Mouse (Mus musculus) stomach, postnatal 0 days (tissue): ENCODE measurements around the gene Ildr2. TPM values are rescaled to one million over a fixed set of nuclear protein-coding genes. Genes with fewer than 3 reads are reported as not detected.

ENCODE experiments used
- ATAC-seq: fragments of 200-750 bp; cut with Nextera tagmentation; 2 replicates; pipeline ENCODE4 v1.8.0; 2017; ENCODE audit not compliant: low FRiP score, low TSS enrichment
- DNase-seq: peaks from one replicate; pipeline ENCODE4 v3.0.0-alpha.2; 2016; ENCODE audit warnings: low spot score
- H3K27ac ChIP-seq: fragments of 300-500 bp; sonication (generic); replicated peaks from 2 replicates; pipeline ENCODE4 v1.5.1; 2014; ENCODE audit warnings: mild to moderate bottlenecking, control low read depth
- H3K27me3 ChIP-seq: fragments of 300-500 bp; sonication (generic); 2 replicates; pipeline ENCODE4 v1.6.1; 2014; ENCODE audit warnings: low read length; ENCODE audit not compliant: control insufficient read depth, insufficient read depth
- H3K36me3 ChIP-seq: fragments of 300-500 bp; sonication (generic); 2 replicates; pipeline ENCODE4 v1.6.1; 2014; ENCODE audit warnings: low read length, mixed read lengths; ENCODE audit not compliant: control insufficient read depth, insufficient read depth
- H3K4me1 ChIP-seq: fragments of 300-500 bp; sonication (generic); replicated peaks from 2 replicates; pipeline ENCODE4 v1.6.1; 2014; ENCODE audit warnings: antibody characterized with exemption; ENCODE audit not compliant: control insufficient read depth, insufficient read depth
- H3K4me2 ChIP-seq: fragments of 300-500 bp; sonication (generic); replicated peaks from 2 replicates; pipeline ENCODE4 v1.6.1; 2014; ENCODE audit warnings: low read depth, mild to moderate bottlenecking, control low read depth, moderate library complexity
- H3K4me3 ChIP-seq: fragments of 300-500 bp; sonication (generic); 2 replicates; pipeline ENCODE4 v1.5.1; 2014; ENCODE audit warnings: low read depth, low read length, control low read depth
- H3K9ac ChIP-seq: fragments of 300-500 bp; sonication (generic); 2 replicates; pipeline ENCODE4 v1.6.1; 2014; ENCODE audit warnings: mild to moderate bottlenecking, low read length, control low read depth, mixed read lengths
- H3K9me3 ChIP-seq: fragments of 300-500 bp; sonication (generic); 2 replicates; pipeline ENCODE4 v1.6.1; 2016; ENCODE audit warnings: low read length; ENCODE audit not compliant: control insufficient read depth
- CTCF ChIP-seq: IDR thresholded peaks from 2 replicates; pipeline ENCODE4 v1.5.1; 2016; ENCODE audit warnings: antibody characterized with exemption, low read depth, mild to moderate bottlenecking, moderate library complexity
- EP300 ChIP-seq: optimal IDR thresholded peaks from 2 replicates; pipeline ENCODE3; 2016; ENCODE audit warnings: antibody characterized with exemption
- WGBS: fragments of 180-500 bp; shearing (Covaris S2); extraction: QIAGEN DNeasy Blood & Tissue Kit; methylation state at CpG from one replicate; pipeline ENCODE4 v1.1.7; 2014; 5-methylcytosine and 5-hydroxymethylcytosine counted together
- polyA plus RNA-seq: library from polyadenylated mRNA; unstranded; fragments of >200 nt; fragmentation: Nextera tagmentation; extraction: Ambion mirVana; gene quantifications from 2 replicates; pipeline ENCODE4 v1.2.1, GENCODE M21; 2015

The Ildr2 gene
- polyA plus RNA-seq, 1 experiment from 2014 or later = 0.64 TPM

- Histone ChIP-seq H3K4me3 (no peak overlapping the region), H3K27ac (no peak overlapping the region), H3K27me3 (no peaks in the 10 kb centered on the region), H3K4me2 (no peak overlapping the region), H3K36me3 (no peaks in the 10 kb centered on the region), H3K9ac (no peak overlapping the region), H3K4me1 (no peaks in the 10 kb centered on the region), H3K9me3 (no peaks in the 10 kb centered on the region)
- DNase-seq (no peak), ATAC-seq (no peak)
- WGBS = 59% methylated on average over 3 of the region's 3 CpGs
- TF ChIP-seq CTCF (no peak; the same call in 1 of the 2 replicates), EP300 (no peak)
These were observed 107.9 kb downstream of the Ildr2 start for GRCm38 (mm10) chr1:166361842-166362241.

GRCm38 (mm10) chr1:166362659-166363058, 108.7 kb downstream of the Ildr2 start:
- WGBS = 60% methylated on average over 3 of the region's 3 CpGs
- H3K4me3 ChIP-seq = no peak overlapping the region
- H3K9me3 ChIP-seq = no peaks in the 10 kb centered on the region
- H3K4me1 ChIP-seq = no peaks in the 10 kb centered on the region
- no peak overlapping the region for H3K27ac ChIP-seq
- H3K4me2 ChIP-seq = no peak overlapping the region
- H3K9ac ChIP-seq = no peak overlapping the region
- DNase-seq (no peak), ATAC-seq (no peak)
- TF ChIP-seq CTCF = no peak
- TF ChIP-seq EP300 = no peak
- H3K36me3 ChIP-seq = no peaks in the 10 kb centered on the region
- H3K27me3 ChIP-seq = no peaks in the 10 kb centered on the region

DNA sequence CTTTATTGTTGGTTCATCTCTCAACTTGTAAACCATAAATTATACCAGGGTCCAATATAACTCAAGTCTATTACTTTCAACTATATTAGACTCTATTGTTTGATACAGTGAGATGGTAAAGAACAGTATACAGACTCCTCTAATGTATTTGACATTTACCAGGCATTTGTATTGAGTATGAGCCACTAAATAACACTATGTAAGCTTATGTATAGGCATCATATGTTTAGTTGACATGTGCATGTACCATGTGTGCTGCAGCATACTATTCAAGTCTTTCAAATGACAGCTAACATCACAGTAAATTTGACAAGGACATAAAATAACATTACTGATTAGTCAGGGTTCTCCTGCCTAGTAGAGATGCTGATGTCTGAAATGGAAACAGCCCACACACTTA, 109.2 kb downstream of the Ildr2 start:
- Histone ChIP-seq H3K27me3 (no peaks in the 10 kb centered on the region), H3K4me1 (no peaks in the 10 kb centered on the region), H3K4me2 (no peak overlapping the region), H3K9me3 (no peaks in the 10 kb centered on the region), H3K27ac (no peak overlapping the region), H3K4me3 (no peak overlapping the region), H3K9ac (no peak overlapping the region), H3K36me3 (no peaks in the 10 kb centered on the region)
- ATAC-seq = no peak
- no peak for DNase-seq
- no peak for TF ChIP-seq CTCF
- no peak for TF ChIP-seq EP300

Other genes starting within 250 kb of the Ildr2 start
- gene Dusp27, start 126.2 kb upstream of the Ildr2 start, polyA plus RNA-seq = 0.50 and 0.57 TPM in 2 replicates
- gene Gpa33, start 123.9 kb upstream of the Ildr2 start, polyA plus RNA-seq = 34.3 and 35.6 TPM in 2 replicates
- gene Mael, start 15.4 kb upstream of the Ildr2 start, polyA plus RNA-seq = not detected in 2 replicates
- gene Tada1, start 125.0 kb downstream of the Ildr2 start, polyA plus RNA-seq = 18.6 and 18.8 TPM in 2 replicates
- gene Pogk, start 155.7 kb downstream of the Ildr2 start, polyA plus RNA-seq = 4.0 and 4.1 TPM in 2 replicates
- gene Gm4846, start 243.4 kb downstream of the Ildr2 start, polyA plus RNA-seq = not detected in 2 replicates